Mouse (Mus musculus) heart, adult 2 months (tissue): Measurements from ENCODE around the gene Etv2. TPM values are rescaled to one million over a fixed set of nuclear protein-coding genes. Genes with fewer than 3 reads are reported as not detected.

ENCODE experiments used
- DNase-seq, 2 experiments: peaks; one replicate each; pipeline ENCODE4 v3.0.0; 2021
- H3K27ac ChIP-seq: fragments of 200-600 bp; 2 replicates; pipeline ENCODE4 v1.8.1; 2022
- H3K27me3 ChIP-seq: fragments of 200-500 bp; 2 replicates; pipeline ENCODE4 v1.6.1; 2012; ENCODE audit warnings: mild to moderate bottlenecking, low read length, inconsistent platforms, mixed read lengths; ENCODE audit not compliant: control insufficient read depth, insufficient read depth
- H3K36me3 ChIP-seq: fragments of 200-500 bp; 2 replicates; pipeline ENCODE4 v1.6.1; 2012; ENCODE audit warnings: low read length, inconsistent platforms; ENCODE audit not compliant: control insufficient read depth, insufficient read depth
- H3K4me1 ChIP-seq: fragments of 200-500 bp; 2 replicates; pipeline ENCODE4 v1.6.1; 2011; ENCODE audit warnings: low read length; ENCODE audit not compliant: control insufficient read depth, insufficient read depth
- H3K4me3 ChIP-seq: fragments of 200-600 bp; 2 replicates; pipeline ENCODE4 v1.8.1; 2022
- H3K79me2 ChIP-seq: fragments of 200-500 bp; replicated peaks from 2 replicates; pipeline ENCODE4 v1.6.1; 2012; ENCODE audit warnings: mild to moderate bottlenecking, inconsistent platforms, low read length, moderate library complexity, mixed read lengths; ENCODE audit not compliant: control insufficient read depth, insufficient read depth
- H3K9ac ChIP-seq: fragments of 200-500 bp; 2 replicates; pipeline ENCODE4 v1.6.1; 2012; ENCODE audit warnings: low read depth, mild to moderate bottlenecking, control low read depth, inconsistent platforms, low read length, mixed read lengths
- CTCF ChIP-seq: fragments of 200-600 bp; IDR thresholded peaks from 2 replicates; pipeline ENCODE4 v1.8.1; 2022; ENCODE audit warnings: antibody characterized with exemption, mild to moderate bottlenecking, moderate library complexity
- EP300 ChIP-seq: fragments of 200-500 bp; IDR thresholded peaks from 2 replicates; pipeline ENCODE4 v1.6.1; 2011; ENCODE audit warnings: low read depth, low read length, control low read depth; ENCODE audit not compliant: insufficient read depth
- POLR2A ChIP-seq: fragments of 200-500 bp; IDR thresholded peaks from 2 replicates; pipeline ENCODE4 v1.6.1; 2011; ENCODE audit warnings: mild to moderate bottlenecking, low read depth, low read length, control low read depth; ENCODE audit not compliant: insufficient read depth
- WGBS: fragments of 180-500 bp; shearing (Covaris S2); methylation state at CpG from one replicate; pipeline ENCODE4 v1.1.7; 2018; 5-methylcytosine and 5-hydroxymethylcytosine counted together
- intact Hi-C: fragments of 180-260 bp; cut with DNase I; formaldehyde crosslinking; loops from one replicate; pipeline ENCODE4 v1.15.1; 2025
- microRNA-seq, 2 experiments: library from miRNA; unstranded; fragments of <30 nt; microRNA quantifications; one replicate each; pipeline ENCODE4 v1.2.0; 2021
- polyA plus RNA-seq: library from polyadenylated mRNA; depleted of rRNA; stranded (reverse); fragments of >200 nt; gene quantifications from 2 replicates; pipeline ENCODE4 v1.2.3, GENCODE M21; 2012; rRNA removed
- total RNA-seq, 2 experiments: library from RNA; stranded (reverse); gene quantifications; 2 replicates each; pipeline ENCODE4 v1.2.3; 2021

The Etv2 gene
- total and polyA plus RNA-seq, 3 experiments: not detected

DNA sequence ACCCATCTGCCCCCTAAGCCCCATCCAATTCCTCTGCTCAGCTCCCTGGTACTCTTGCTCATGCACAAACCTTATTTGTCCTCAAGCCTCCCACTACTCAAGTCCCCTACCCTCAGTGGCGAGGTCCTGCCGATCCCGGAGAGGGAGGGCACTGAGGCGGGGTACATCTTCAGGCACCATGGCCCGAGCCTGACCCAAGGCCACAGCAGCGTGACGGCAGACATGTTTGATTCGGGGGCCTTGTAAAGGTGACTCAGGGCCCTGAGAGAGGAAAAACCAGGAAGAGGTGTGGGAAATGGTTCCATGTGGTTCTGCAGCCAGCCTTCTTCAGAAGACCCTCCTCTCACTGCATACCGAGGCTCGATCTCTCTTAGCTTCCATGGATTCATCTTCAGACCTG, 51.3 kb downstream of the Etv2 start:
- H3K27ac ChIP-seq: no peak overlapping the region
- no peaks in the 10 kb centered on the region for H3K27me3 ChIP-seq
- no peak for DNase-seq
- H3K36me3 ChIP-seq: no peaks in the 10 kb centered on the region
- no peaks in the 10 kb centered on the region for H3K4me1 ChIP-seq
- H3K9ac ChIP-seq: no peak overlapping the region
- intact Hi-C loops: no loop called here
- TF ChIP-seq POLR2A: no peak
- TF ChIP-seq CTCF: no peak
- TF ChIP-seq EP300: no peak
- 91% methylated on average over 10 of the region's 10 CpGs for WGBS
- no peak overlapping the region for H3K4me3 ChIP-seq
- peaks cover 1% of the 10 kb centered on the region for H3K79me2 ChIP-seq

Small RNA genes lying within 50 kb of the gene (microRNA-seq; reads per million reads assigned to microRNA genes)
- gene Mir3569: 0.39 to 0.56 reads per million in 2 experiments

Other genes starting within 250 kb of the Etv2 start
Only the 30 nearest of the 33 such genes appear.
- gene Hcst, start 216.0 kb downstream of the Etv2 start, total RNA-seq: under 1 TPM in 1 of 2 experiments, not detected in 1; 0.59 TPM
- 4.8 TPM in 1 of 2 replicates, not detected in the other for gene Hcst, start 216.0 kb downstream of the Etv2 start, polyA plus RNA-seq
- gene Nfkbid, start 214.1 kb downstream of the Etv2 start, total RNA-seq: under 1 TPM; 0.47 to 0.66 TPM
- gene Nfkbid, start 214.1 kb downstream of the Etv2 start, polyA plus RNA-seq: 0.94 and 1.3 TPM in 2 replicates
- 1 to 10 TPM; 3.2 to 3.5 TPM for gene Aplp1, start 190.3 kb downstream of the Etv2 start, total RNA-seq
- gene Aplp1, start 190.3 kb downstream of the Etv2 start, polyA plus RNA-seq: 3.6 and 6.2 TPM in 2 replicates
- gene Kirrel2, start 178.2 kb downstream of the Etv2 start, total RNA-seq: not detected
- not detected in 2 replicates for gene Kirrel2, start 178.2 kb downstream of the Etv2 start, polyA plus RNA-seq
- not detected for gene Nphs1, start 177.5 kb downstream of the Etv2 start, total RNA-seq
- gene Nphs1, start 177.5 kb downstream of the Etv2 start, polyA plus RNA-seq: 0.04 TPM in 1 of 2 replicates, not detected in the other
- not detected for gene Prodh2, start 142.2 kb downstream of the Etv2 start, total RNA-seq
- gene Prodh2, start 142.2 kb downstream of the Etv2 start, polyA plus RNA-seq: 0.23 TPM in 1 of 2 replicates, not detected in the other
- gene Arhgap33, start 100.8 kb downstream of the Etv2 start, total RNA-seq: under 1 TPM; 0.34 to 0.37 TPM
- 2.3 and 3.0 TPM in 2 replicates for gene Arhgap33, start 100.8 kb downstream of the Etv2 start, polyA plus RNA-seq
- 100 to 1,000 TPM; 718 to 804 TPM for gene Hspb6, start 83.7 kb downstream of the Etv2 start, total RNA-seq
- gene Hspb6, start 83.7 kb downstream of the Etv2 start, polyA plus RNA-seq: 1,866 and 1,945 TPM in 2 replicates
- 1 to 10 TPM; 2.5 to 6.3 TPM for gene Proser3, start 83.6 kb downstream of the Etv2 start, total RNA-seq
- gene Proser3, start 83.6 kb downstream of the Etv2 start, polyA plus RNA-seq: 5.6 and 5.8 TPM in 2 replicates
- 10 to 100 TPM; 13.7 to 16.0 TPM for gene Lin37, start 76.0 kb downstream of the Etv2 start, total RNA-seq
- 16.2 and 20.0 TPM in 2 replicates for gene Lin37, start 76.0 kb downstream of the Etv2 start, polyA plus RNA-seq
- 10 to 100 TPM; 56.0 to 67.9 TPM for gene U2af1l4, start 72.6 kb downstream of the Etv2 start, total RNA-seq
- gene U2af1l4, start 72.6 kb downstream of the Etv2 start, polyA plus RNA-seq: 61.3 and 71.4 TPM in 2 replicates
- 1 to 10 TPM; 1.1 to 1.9 TPM for gene Gm49396, start 72.5 kb downstream of the Etv2 start, total RNA-seq
- gene Gm49396, start 72.5 kb downstream of the Etv2 start, polyA plus RNA-seq: 1.6 and 3.1 TPM in 2 replicates
- 10 to 100 TPM; 75.6 to 85.7 TPM for gene Psenen, start 72.2 kb downstream of the Etv2 start, total RNA-seq
- 109 and 124 TPM in 2 replicates for gene Psenen, start 72.2 kb downstream of the Etv2 start, polyA plus RNA-seq
- gene Igflr1, start 70.4 kb downstream of the Etv2 start, total RNA-seq: under 1 TPM; 0.23 to 0.75 TPM
- gene Igflr1, start 70.4 kb downstream of the Etv2 start, polyA plus RNA-seq: 1.2 and 3.7 TPM in 2 replicates
- 10 to 100 TPM; 15.6 to 15.9 TPM for gene Kmt2b, start 47.1 kb downstream of the Etv2 start, total RNA-seq
- gene Kmt2b, start 47.1 kb downstream of the Etv2 start, polyA plus RNA-seq: 25.6 and 28.3 TPM in 2 replicates
- gene Zbtb32, start 36.9 kb downstream of the Etv2 start, total RNA-seq: under 1 TPM in 1 of 2 experiments, not detected in 1; 0.11 TPM
- gene Zbtb32, start 36.9 kb downstream of the Etv2 start, polyA plus RNA-seq: 0.20 and 0.64 TPM in 2 replicates
- gene Upk1a, start 23.0 kb downstream of the Etv2 start, total RNA-seq: under 1 TPM in 1 of 2 experiments, not detected in 1; 0.36 TPM
- gene Upk1a, start 23.0 kb downstream of the Etv2 start, polyA plus RNA-seq: 2.8 and 4.8 TPM in 2 replicates
- gene Cox6b1, start 9.7 kb downstream of the Etv2 start, total RNA-seq: 1,000 to 10,000 TPM; 4,061 to 4,696 TPM
- 1,860 and 2,330 TPM in 2 replicates for gene Cox6b1, start 9.7 kb downstream of the Etv2 start, polyA plus RNA-seq
- gene Rbm42, start 14.5 kb upstream of the Etv2 start, total RNA-seq: 10 to 100 TPM; 47.7 to 51.3 TPM
- 25.8 and 29.1 TPM in 2 replicates for gene Rbm42, start 14.5 kb upstream of the Etv2 start, polyA plus RNA-seq
- 1 to 10 TPM; 3.3 to 3.9 TPM for gene Haus5, start 29.1 kb upstream of the Etv2 start, total RNA-seq
- gene Haus5, start 29.1 kb upstream of the Etv2 start, polyA plus RNA-seq: 3.7 and 4.9 TPM in 2 replicates
- under 1 TPM in 1 of 2 experiments, not detected in 1; 0.52 TPM for gene Pmis2, start 35.8 kb upstream of the Etv2 start, total RNA-seq
- gene Pmis2, start 35.8 kb upstream of the Etv2 start, polyA plus RNA-seq: not detected in 2 replicates
- gene 2200002J24Rik, start 63.1 kb upstream of the Etv2 start, total RNA-seq: not detected
- 0.35 TPM in 1 of 2 replicates, not detected in the other for gene 2200002J24Rik, start 63.1 kb upstream of the Etv2 start, polyA plus RNA-seq
- gene Atp4a, start 76.4 kb upstream of the Etv2 start, total RNA-seq: under 1 TPM; 0.10 to 0.32 TPM
- not detected in 2 replicates for gene Atp4a, start 76.4 kb upstream of the Etv2 start, polyA plus RNA-seq
- gene Tmem147, start 93.7 kb upstream of the Etv2 start, total RNA-seq: 100 to 1,000 TPM; 219 to 241 TPM
- 293 and 357 TPM in 2 replicates for gene Tmem147, start 93.7 kb upstream of the Etv2 start, polyA plus RNA-seq
- gene Gapdhs, start 107.8 kb upstream of the Etv2 start, total RNA-seq: not detected
- gene Gapdhs, start 107.8 kb upstream of the Etv2 start, polyA plus RNA-seq: 1.1 and 1.7 TPM in 2 replicates
- gene Sbsn, start 115.6 kb upstream of the Etv2 start, total RNA-seq: 1 to 10 TPM; 1.8 to 2.3 TPM
- 1.6 and 1.7 TPM in 2 replicates for gene Sbsn, start 115.6 kb upstream of the Etv2 start, polyA plus RNA-seq
- gene Dmkn, start 127.9 kb upstream of the Etv2 start, total RNA-seq: 1 to 10 TPM in 1 of 2 experiments, under 1 TPM in 1; 0.84 to 1.6 TPM
- gene Dmkn, start 127.9 kb upstream of the Etv2 start, polyA plus RNA-seq: 7.2 and 8.8 TPM in 2 replicates
- not detected for gene Krtdap, start 152.0 kb upstream of the Etv2 start, total RNA-seq
- not detected in 2 replicates for gene Krtdap, start 152.0 kb upstream of the Etv2 start, polyA plus RNA-seq
- not detected for gene Ffar2, start 187.9 kb upstream of the Etv2 start, total RNA-seq
- 0.18 and 0.61 TPM in 2 replicates for gene Ffar2, start 187.9 kb upstream of the Etv2 start, polyA plus RNA-seq
- gene Ffar3, start 220.3 kb upstream of the Etv2 start, total RNA-seq: not detected
- not detected in 2 replicates for gene Ffar3, start 220.3 kb upstream of the Etv2 start, polyA plus RNA-seq